Mouse (Mus musculus): ENCODE measurements at regions not wholly inside any gene's neighbourhood (a gene's known extent, or its start where the extent isn't known, plus 50 kb on each side); places are given as distances from the start of the nearest gene placed in this dataset.
"Not testable (repeated sequence)": the region's sequence is repeated elsewhere in the genome, so short reads cannot be mapped to it uniquely, and the experiment has no call there.

- Histone ChIP-seq H3K9me3 (replicated peaks) (no peaks in the 10 kb centered on the region), H3K27me3 (ENCODE audit: low read depth, poor library complexity, severe bottlenecking) (peaks cover 6% of the 10 kb centered on the region; the same call in 1 of the 2 replicates), H3K27ac (no peak overlapping the region), H3K4me1 (0 out of 2 replicates have a peak, but pooled peaks cover 5% of the 10 kb centered on the region), H3K36me3 (no peaks in the 10 kb centered on the region), H3K4me3 (no peak overlapping the region)
- DNase-seq (ENCODE audit: low spot score), result no peak
Measured at GRCm38 (mm10) chr4:114296380-114296779, 110.1 kb upstream of the Trabd2b start.

GRCm38 (mm10) chr4:114298517-114298916, 108.0 kb upstream of the Trabd2b start:
- H3K9me3 ChIP-seq (replicated peaks); H3K4me3 ChIP-seq; H3K36me3 ChIP-seq; H3K4me1 ChIP-seq; H3K27ac ChIP-seq: not testable (repeated sequence)
- H3K27me3 ChIP-seq (ENCODE audit: low read depth, poor library complexity, severe bottlenecking), result peaks cover 16% of the 10 kb centered on the region; the same call in 1 of the 2 replicates
- peak; percentile 51 for DNase-seq (ENCODE audit: low spot score)
- WGBS, result 7% methylated on average over 1 of the region's 1 CpGs

GRCm38 (mm10) chr4:114300390-114301012, 106.0 kb upstream of the Trabd2b start:
- Histone ChIP-seq H3K27me3 (ENCODE audit: low read depth, poor library complexity, severe bottlenecking) (peaks cover 16% of the 10 kb centered on the region; the same call in 1 of the 2 replicates), H3K27ac (no peak overlapping the region), H3K36me3 (no peaks in the 10 kb centered on the region), H3K9me3 (replicated peaks) (no peaks in the 10 kb centered on the region), H3K4me1 (0 out of 2 replicates have a peak, but pooled peaks cover 5% of the 10 kb centered on the region), H3K4me3 (no peak overlapping the region)
- WGBS, result 51% methylated on average over 3 of the region's 3 CpGs
- no peak for DNase-seq (ENCODE audit: low spot score)

- H3K27ac ChIP-seq, result no peak overlapping the region
- H3K27me3 ChIP-seq (ENCODE audit: low read depth, poor library complexity, severe bottlenecking), result peaks cover 16% of the 10 kb centered on the region; the same call in 1 of the 2 replicates
- H3K4me3 ChIP-seq, result no peak overlapping the region
- H3K36me3 ChIP-seq, result no peaks in the 10 kb centered on the region
- 61% methylated on average over 1 of the region's 1 CpGs for WGBS
- no peaks in the 10 kb centered on the region for H3K4me1 ChIP-seq
- no peaks in the 10 kb centered on the region for H3K9me3 ChIP-seq (replicated peaks)
- no peak for DNase-seq (ENCODE audit: low spot score)
Measured at GRCm38 (mm10) chr4:114304654-114305053, 101.9 kb upstream of the Trabd2b start.

GRCm38 (mm10) chr4:114307491-114307890, 99.0 kb upstream of the Trabd2b start:
- no peaks in the 10 kb centered on the region for H3K36me3 ChIP-seq
- no peak for DNase-seq (ENCODE audit: low spot score)
- no peaks in the 10 kb centered on the region for H3K4me1 ChIP-seq
- no peak overlapping the region for H3K27ac ChIP-seq
- no peaks in the 10 kb centered on the region for H3K9me3 ChIP-seq (replicated peaks)
- 84% methylated on average over 1 of the region's 1 CpGs for whole genome bisulfite sequencing
- no peak overlapping the region for H3K4me3 ChIP-seq
- H3K27me3 ChIP-seq (ENCODE audit: low read depth, poor library complexity, severe bottlenecking), result peaks cover under 1% of the 10 kb centered on the region; the same call in 1 of the 2 replicates

GRCm38 (mm10) chr4:114308518-114308917, 98.0 kb upstream of the Trabd2b start:
- 12% methylated on average over 1 of the region's 1 CpGs for WGBS
- Histone ChIP-seq H3K27ac (no peak overlapping the region), H3K9me3 (replicated peaks) (no peaks in the 10 kb centered on the region), H3K4me3 (no peak overlapping the region), H3K27me3 (ENCODE audit: low read depth, poor library complexity, severe bottlenecking) (no peaks in the 10 kb centered on the region), H3K36me3 (no peaks in the 10 kb centered on the region), H3K4me1 (no peaks in the 10 kb centered on the region)
- peak; percentile 54 for DNase-seq (ENCODE audit: low spot score)

GRCm38 (mm10) chr4:114315051-114315450, 91.5 kb upstream of the Trabd2b start:
- Histone ChIP-seq H3K4me3 (no peak overlapping the region), H3K27me3 (ENCODE audit: low read depth, poor library complexity, severe bottlenecking) (0 out of 2 replicates have a peak, but pooled peaks cover 5% of the 10 kb centered on the region), H3K27ac (no peak overlapping the region), H3K4me1 (no peaks in the 10 kb centered on the region), H3K36me3 (no peaks in the 10 kb centered on the region), H3K9me3 (replicated peaks) (no peaks in the 10 kb centered on the region)
- WGBS, result 72% methylated on average over 2 of the region's 2 CpGs
- DNase-seq (ENCODE audit: low spot score), result no peak

- no peak for DNase-seq (ENCODE audit: low spot score)
Measured at GRCm38 (mm10) chr4:114315556-114315955, 91.0 kb upstream of the Trabd2b start.

GRCm38 (mm10) chr4:114317076-114317475, 89.4 kb upstream of the Trabd2b start:
- Histone ChIP-seq H3K27me3 (ENCODE audit: low read depth, poor library complexity, severe bottlenecking) (0 out of 2 replicates have a peak, but pooled peaks cover 5% of the 10 kb centered on the region), H3K36me3 (no peaks in the 10 kb centered on the region), H3K27ac (no peak overlapping the region), H3K4me3 (no peak overlapping the region), H3K4me1 (no peaks in the 10 kb centered on the region), H3K9me3 (replicated peaks) (no peaks in the 10 kb centered on the region)
- DNase-seq (ENCODE audit: low spot score), result no peak
- 88% methylated on average over 2 of the region's 2 CpGs for WGBS

More at GRCm38 (mm10) chr4:114315556-114315955, 91.0 kb upstream of the Trabd2b start:
- no peak overlapping the region for H3K27ac ChIP-seq
- no peak overlapping the region for H3K4me3 ChIP-seq
- H3K4me1 ChIP-seq, result no peaks in the 10 kb centered on the region
- H3K36me3 ChIP-seq, result no peaks in the 10 kb centered on the region
- no peaks in the 10 kb centered on the region for H3K9me3 ChIP-seq (replicated peaks)
- H3K27me3 ChIP-seq (ENCODE audit: low read depth, poor library complexity, severe bottlenecking), result 0 out of 2 replicates have a peak, but pooled peaks cover 5% of the 10 kb centered on the region
- 47% methylated on average over 2 of the region's 2 CpGs for WGBS

GRCm38 (mm10) chr4:114320076-114320475, 86.4 kb upstream of the Trabd2b start:
- Histone ChIP-seq H3K9me3 (replicated peaks) (no peaks in the 10 kb centered on the region), H3K36me3 (no peaks in the 10 kb centered on the region), H3K27me3 (ENCODE audit: low read depth, poor library complexity, severe bottlenecking) (no peaks in the 10 kb centered on the region), H3K4me3 (no peak overlapping the region), H3K27ac (no peak overlapping the region), H3K4me1 (no peaks in the 10 kb centered on the region)
- WGBS, result 78% methylated on average over 1 of the region's 1 CpGs
- no peak for DNase-seq (ENCODE audit: low spot score)

- WGBS, result 46% methylated on average over 3 of the region's 3 CpGs
- no peak overlapping the region for H3K27ac ChIP-seq
- no peaks in the 10 kb centered on the region for H3K36me3 ChIP-seq
- DNase-seq (ENCODE audit: low spot score), result no peak
- H3K4me1 ChIP-seq, result no peaks in the 10 kb centered on the region
- no peaks in the 10 kb centered on the region for H3K9me3 ChIP-seq (replicated peaks)
- no peak overlapping the region for H3K4me3 ChIP-seq
- H3K27me3 ChIP-seq (ENCODE audit: low read depth, poor library complexity, severe bottlenecking), result no peaks in the 10 kb centered on the region
Measured at GRCm38 (mm10) chr4:114321516-114322339, 84.8 kb upstream of the Trabd2b start.

- no peaks in the 10 kb centered on the region for H3K27me3 ChIP-seq (ENCODE audit: low read depth, poor library complexity, severe bottlenecking)
- H3K27ac ChIP-seq, result no peak overlapping the region
- H3K9me3 ChIP-seq (replicated peaks), result no peaks in the 10 kb centered on the region
- WGBS, result 95% methylated on average over 1 of the region's 1 CpGs
- no peaks in the 10 kb centered on the region for H3K36me3 ChIP-seq
- DNase-seq (ENCODE audit: low spot score), result no peak
- no peaks in the 10 kb centered on the region for H3K4me1 ChIP-seq
- no peak overlapping the region for H3K4me3 ChIP-seq
Measured at GRCm38 (mm10) chr4:114329978-114330377, 76.5 kb upstream of the Trabd2b start.

GRCm38 (mm10) chr4:114331161-114331560, 75.4 kb upstream of the Trabd2b start:
- 82% methylated on average over 3 of the region's 3 CpGs for WGBS
- Histone ChIP-seq H3K27ac (no peak overlapping the region), H3K36me3 (no peaks in the 10 kb centered on the region), H3K9me3 (replicated peaks) (no peaks in the 10 kb centered on the region), H3K4me3 (no peak overlapping the region), H3K27me3 (ENCODE audit: low read depth, poor library complexity, severe bottlenecking) (no peaks in the 10 kb centered on the region), H3K4me1 (no peaks in the 10 kb centered on the region)
- no peak for DNase-seq (ENCODE audit: low spot score)
